Mouse (Mus musculus): ENCODE results near the gene Chrne. TPM values are rescaled to one million over a fixed set of nuclear protein-coding genes. Genes with fewer than 3 reads are reported as not detected.
A peak's percentile ranks its signal among the peaks of the same experiment; 100 is the strongest.

Chrne gene
- polyA plus RNA-seq, 1 experiment: not detected

- H3K27me3 ChIP-seq (ENCODE audit: control insufficient read depth, insufficient read depth, low read length, poor library complexity, severe bottlenecking): no peaks in the 10 kb centered on the region
- H3K9me3 ChIP-seq (replicated peaks; ENCODE audit: control insufficient read depth, insufficient read depth, low read length, poor library complexity, severe bottlenecking): no peaks in the 10 kb centered on the region
- H3K4me1 ChIP-seq (ENCODE audit: control insufficient read depth, insufficient read depth, low read length): peaks cover 2% of the 10 kb centered on the region
- peaks cover 54% of the 10 kb centered on the region for H3K36me3 ChIP-seq (ENCODE audit: control insufficient read depth, insufficient read depth, low read length, poor library complexity, severe bottlenecking)
- no peak overlapping the region for H3K9ac ChIP-seq (ENCODE audit: low read depth, poor library complexity, severe bottlenecking)
- H3K27ac ChIP-seq (ENCODE audit: insufficient read depth, low read length): no peak overlapping the region
- H3K4me3 ChIP-seq (ENCODE audit: low read depth, low read length): no peak overlapping the region
- TF ChIP-seq POLR2A (IDR thresholded peaks at IDR 0.05; ENCODE audit: insufficient read depth, low read length) (no peak), CTCF (IDR thresholded peaks at IDR 0.05; ENCODE audit: low read depth, low read length) (no peak)
These were observed 30.2 kb upstream of the Chrne start for GRCm38 (mm10) chr11:70649185-70649734.

GRCm38 (mm10) chr11:70648512-70648911 lies 29.5 kb upstream of the Chrne start:
- peaks cover 54% of the 10 kb centered on the region for H3K36me3 ChIP-seq (ENCODE audit: control insufficient read depth, insufficient read depth, low read length, poor library complexity, severe bottlenecking)
- H3K9me3 ChIP-seq (replicated peaks; ENCODE audit: control insufficient read depth, insufficient read depth, low read length, poor library complexity, severe bottlenecking): no peaks in the 10 kb centered on the region
- no peaks in the 10 kb centered on the region for H3K27me3 ChIP-seq (ENCODE audit: control insufficient read depth, insufficient read depth, low read length, poor library complexity, severe bottlenecking)
- peaks cover 2% of the 10 kb centered on the region for H3K4me1 ChIP-seq (ENCODE audit: control insufficient read depth, insufficient read depth, low read length)
- peak overlapping the region; percentile 88; the same call in 1 of the 2 replicates for H3K9ac ChIP-seq (ENCODE audit: low read depth, poor library complexity, severe bottlenecking)
- no peak overlapping the region for H3K27ac ChIP-seq (ENCODE audit: insufficient read depth, low read length)
- H3K4me3 ChIP-seq (ENCODE audit: low read depth, low read length): no peak overlapping the region
- TF ChIP-seq CTCF (IDR thresholded peaks at IDR 0.05; ENCODE audit: low read depth, low read length) (no peak), EP300 (IDR thresholded peaks at IDR 0.05; ENCODE audit: insufficient read depth, low read depth, low read length) (no peak), POLR2A (IDR thresholded peaks at IDR 0.05; ENCODE audit: insufficient read depth, low read length) (no peak)

- Histone ChIP-seq H3K9ac (ENCODE audit: low read depth, poor library complexity, severe bottlenecking) (peak overlapping the region; percentile 88), H3K4me3 (ENCODE audit: low read depth, low read length) (peak overlapping the region; percentile 93), H3K36me3 (ENCODE audit: control insufficient read depth, insufficient read depth, low read length, poor library complexity, severe bottlenecking) (peaks cover 53% of the 10 kb centered on the region), H3K4me1 (ENCODE audit: control insufficient read depth, insufficient read depth, low read length) (peaks cover 2% of the 10 kb centered on the region), H3K27ac (ENCODE audit: insufficient read depth, low read length) (peak overlapping the region; percentile 78), H3K27me3 (ENCODE audit: control insufficient read depth, insufficient read depth, low read length, poor library complexity, severe bottlenecking) (no peaks in the 10 kb centered on the region), H3K9me3 (replicated peaks; ENCODE audit: control insufficient read depth, insufficient read depth, low read length, poor library complexity, severe bottlenecking) (no peaks in the 10 kb centered on the region)
- no peak for TF ChIP-seq POLR2A (IDR thresholded peaks at IDR 0.05; ENCODE audit: insufficient read depth, low read length)
- no peak for TF ChIP-seq EP300 (IDR thresholded peaks at IDR 0.05; ENCODE audit: insufficient read depth, low read depth, low read length)
- TF ChIP-seq CTCF (IDR thresholded peaks at IDR 0.05; ENCODE audit: low read depth, low read length): no peak
These were observed 28.9 kb upstream of the Chrne start for GRCm38 (mm10) chr11:70647716-70648420.

- peak within 1 kb of the TSS; percentile 88 for H3K9ac ChIP-seq (ENCODE audit: low read depth, poor library complexity, severe bottlenecking)
- peaks cover 2% of the 10 kb centered on the region for H3K4me1 ChIP-seq (ENCODE audit: control insufficient read depth, insufficient read depth, low read length)
- peak within 1 kb of the TSS; percentile 93 for H3K4me3 ChIP-seq (ENCODE audit: low read depth, low read length)
- TF ChIP-seq POLR2A (IDR thresholded peaks at IDR 0.05; ENCODE audit: insufficient read depth, low read length): peak; percentile 77
- TF ChIP-seq EP300 (IDR thresholded peaks at IDR 0.05; ENCODE audit: insufficient read depth, low read depth, low read length): 0 out of 2 replicates have a peak, but pooled peaks have one; percentile 25
- TF ChIP-seq CTCF (IDR thresholded peaks at IDR 0.05; ENCODE audit: low read depth, low read length): no peak
- H3K36me3 ChIP-seq (ENCODE audit: control insufficient read depth, insufficient read depth, low read length, poor library complexity, severe bottlenecking): peaks cover 44% of the 10 kb centered on the region
- H3K27me3 ChIP-seq (ENCODE audit: control insufficient read depth, insufficient read depth, low read length, poor library complexity, severe bottlenecking): no peaks in the 10 kb centered on the region
- no peaks in the 10 kb centered on the region for H3K9me3 ChIP-seq (replicated peaks; ENCODE audit: control insufficient read depth, insufficient read depth, low read length, poor library complexity, severe bottlenecking)
- H3K27ac ChIP-seq (ENCODE audit: insufficient read depth, low read length): peak within 1 kb of the TSS; percentile 78
These were observed 28.0 kb upstream of the Chrne start, which contains the start of the genes Rnf167 and Slc25a11 for GRCm38 (mm10) chr11:70646691-70647650. Gene Rnf167 (plus strand): TSS chr11:70647235. Gene Slc25a11 (minus strand): TSS chr11:70647479.

- H3K9ac ChIP-seq (ENCODE audit: low read depth, poor library complexity, severe bottlenecking): peak overlapping the region; percentile 84
- H3K9me3 ChIP-seq (replicated peaks; ENCODE audit: control insufficient read depth, insufficient read depth, low read length, poor library complexity, severe bottlenecking): no peaks in the 10 kb centered on the region
- no peak for TF ChIP-seq EP300 (IDR thresholded peaks at IDR 0.05; ENCODE audit: insufficient read depth, low read depth, low read length)
- TF ChIP-seq CTCF (IDR thresholded peaks at IDR 0.05; ENCODE audit: low read depth, low read length): no peak
- TF ChIP-seq POLR2A (IDR thresholded peaks at IDR 0.05; ENCODE audit: insufficient read depth, low read length): no peak
- no peaks in the 10 kb centered on the region for H3K27me3 ChIP-seq (ENCODE audit: control insufficient read depth, insufficient read depth, low read length, poor library complexity, severe bottlenecking)
- H3K36me3 ChIP-seq (ENCODE audit: control insufficient read depth, insufficient read depth, low read length, poor library complexity, severe bottlenecking): peaks cover 36% of the 10 kb centered on the region
- peak overlapping the region; percentile 36 for H3K27ac ChIP-seq (ENCODE audit: insufficient read depth, low read length)
- H3K4me1 ChIP-seq (ENCODE audit: control insufficient read depth, insufficient read depth, low read length): peaks cover 2% of the 10 kb centered on the region
- peak overlapping the region; percentile 85 for H3K4me3 ChIP-seq (ENCODE audit: low read depth, low read length)
These were observed 27.2 kb upstream of the Chrne start for GRCm38 (mm10) chr11:70646259-70646555.

Data from ES-Bruce4 (cell line).